Mouse (Mus musculus): ENCODE measurements at regions not wholly inside any gene's neighbourhood (a gene's known extent, or its start where the extent isn't known, plus 50 kb on each side); places are given as distances from the start of the nearest gene placed in this dataset.

DNA sequence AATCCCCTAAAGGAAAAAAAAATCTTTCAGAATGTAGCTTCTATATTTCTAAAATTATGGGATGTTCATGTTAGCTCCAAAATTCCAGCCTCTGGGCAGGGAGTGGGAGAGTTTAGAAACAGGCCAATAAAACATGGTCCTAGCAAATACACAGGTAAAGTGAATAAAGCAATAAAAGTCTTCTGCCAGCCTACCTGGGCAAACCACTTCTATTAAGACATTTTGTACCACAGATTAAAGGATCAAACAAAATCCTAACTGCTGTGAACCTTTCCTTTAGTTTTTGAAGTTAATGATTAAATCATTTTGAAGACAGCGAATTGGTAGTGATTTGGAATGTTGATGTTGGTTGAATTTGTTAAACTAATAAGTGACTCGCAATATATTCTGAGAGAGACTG, 112.9 kb downstream of the Hpgd start:
- no peak for TF ChIP-seq CTCF (IDR thresholded peaks at IDR 0.05; ENCODE audit: borderline replicate concordance, extremely low read depth, insufficient read depth, insufficient read length)
- TF ChIP-seq POLR2A (IDR thresholded peaks at IDR 0.05; ENCODE audit: borderline replicate concordance, extremely low read depth, insufficient read depth, insufficient read length, poor library complexity, severe bottlenecking) = no peak

Measured in brain, embryonic 14.5 days (tissue).